Mouse (Mus musculus): ENCODE measurements around the gene Gh.
A peak's percentile ranks its signal among the peaks of the same experiment; 100 is the strongest.

Gene Gh

GRCm38 (mm10) chr11:106267871-106268270 is 33.8 kb downstream of the Gh start:
- no peak for DNase-seq

GRCm38 (mm10) chr11:106267311-106267852 is 34.3 kb downstream of the Gh start:
- no peak for DNase-seq

- DNase-seq = no peak
Measured at GRCm38 (mm10) chr11:106266431-106266830, 35.2 kb downstream of the Gh start.

GRCm38 (mm10) chr11:106265570-106265969 is 36.1 kb downstream of the Gh start:
- DNase-seq = no peak

- no peak for DNase-seq
Measured at GRCm38 (mm10) chr11:106264988-106265387, 36.7 kb downstream of the Gh start.

GRCm38 (mm10) chr11:106263963-106264362 is 37.7 kb downstream of the Gh start:
- no peak for DNase-seq

- DNase-seq = no peak
Measured at GRCm38 (mm10) chr11:106260826-106261450, 40.7 kb downstream of the Gh start.

- no peak for DNase-seq
Measured at GRCm38 (mm10) chr11:106256775-106257174, 44.9 kb downstream of the Gh start.

- DNase-seq = peak; percentile 95
Measured at GRCm38 (mm10) chr11:106255685-106256451, 45.8 kb downstream of the Gh start, which contains the start of the genes Ftsj3 and Psmc5. Gene Ftsj3 (minus strand): TSS chr11:106256079. Gene Psmc5 (plus strand): TSS chr11:106256154.

- DNase-seq = no peak
Measured at GRCm38 (mm10) chr11:106255174-106255573, 46.5 kb downstream of the Gh start.

- no peak for DNase-seq
Measured at GRCm38 (mm10) chr11:106254767-106255166, 46.9 kb downstream of the Gh start.
